Mouse (Mus musculus): ENCODE data around the gene Galm.
"Not testable (repeated sequence)": the region's sequence is repeated elsewhere in the genome, so short reads cannot be mapped to it uniquely, and the experiment has no call there.

The Galm gene

GRCm38 (mm10) chr17:80165741-80166140 lies 38.5 kb downstream of the Galm start:
- peak; percentile 78 to 84 for DNase-seq (ENCODE audit: low spot score in 2 of 2)

DNA sequence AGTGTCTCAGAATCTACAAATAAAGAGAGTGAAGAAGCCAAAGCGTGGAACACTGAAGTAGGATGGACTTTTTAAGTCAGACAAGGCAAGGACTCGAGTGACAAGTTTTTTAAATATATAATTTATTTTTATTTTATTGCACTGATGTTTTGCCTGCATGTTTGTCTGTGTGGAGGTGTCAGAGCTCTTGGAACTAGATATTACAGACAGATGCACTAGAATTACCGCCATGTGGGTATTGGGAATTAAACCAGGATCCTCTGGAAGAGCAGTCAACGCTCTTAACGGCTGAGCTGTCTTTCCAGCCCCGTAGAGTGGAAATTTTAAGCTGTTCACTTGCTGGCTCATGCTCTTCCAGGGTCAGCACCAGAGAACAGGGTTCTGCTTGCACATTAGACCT lies 39.1 kb downstream of the Galm start:
- DNase-seq (ENCODE audit: low spot score in 2 of 2): peak in 1 of 2 experiments; percentile 40

DNA sequence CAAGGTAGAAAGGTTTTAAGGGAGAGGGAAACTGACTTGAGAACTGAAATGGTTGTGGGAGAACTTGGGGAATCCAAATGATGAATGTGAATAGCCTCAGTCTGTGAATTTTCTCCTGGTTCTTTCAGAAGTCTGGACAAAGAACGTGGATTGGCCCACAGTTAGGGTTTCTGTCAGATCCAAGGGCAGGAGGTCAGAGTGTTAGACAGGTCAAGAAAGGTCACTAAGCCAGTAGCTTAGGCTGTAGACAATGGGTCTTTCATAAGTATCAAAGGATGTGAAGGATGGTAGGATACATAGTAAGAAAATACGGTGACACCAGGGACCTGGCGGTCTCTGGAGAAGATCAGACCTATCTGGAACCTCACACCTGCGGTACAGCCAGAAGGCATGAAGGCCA lies 40.2 kb downstream of the Galm start:
- no peak for DNase-seq (ENCODE audit: low spot score in 2 of 2)

- DNase-seq (ENCODE audit: low spot score in 2 of 2): peak; percentile 28 to 58
Measured at GRCm38 (mm10) chr17:80167851-80168251, 40.6 kb downstream of the Galm start.

DNA sequence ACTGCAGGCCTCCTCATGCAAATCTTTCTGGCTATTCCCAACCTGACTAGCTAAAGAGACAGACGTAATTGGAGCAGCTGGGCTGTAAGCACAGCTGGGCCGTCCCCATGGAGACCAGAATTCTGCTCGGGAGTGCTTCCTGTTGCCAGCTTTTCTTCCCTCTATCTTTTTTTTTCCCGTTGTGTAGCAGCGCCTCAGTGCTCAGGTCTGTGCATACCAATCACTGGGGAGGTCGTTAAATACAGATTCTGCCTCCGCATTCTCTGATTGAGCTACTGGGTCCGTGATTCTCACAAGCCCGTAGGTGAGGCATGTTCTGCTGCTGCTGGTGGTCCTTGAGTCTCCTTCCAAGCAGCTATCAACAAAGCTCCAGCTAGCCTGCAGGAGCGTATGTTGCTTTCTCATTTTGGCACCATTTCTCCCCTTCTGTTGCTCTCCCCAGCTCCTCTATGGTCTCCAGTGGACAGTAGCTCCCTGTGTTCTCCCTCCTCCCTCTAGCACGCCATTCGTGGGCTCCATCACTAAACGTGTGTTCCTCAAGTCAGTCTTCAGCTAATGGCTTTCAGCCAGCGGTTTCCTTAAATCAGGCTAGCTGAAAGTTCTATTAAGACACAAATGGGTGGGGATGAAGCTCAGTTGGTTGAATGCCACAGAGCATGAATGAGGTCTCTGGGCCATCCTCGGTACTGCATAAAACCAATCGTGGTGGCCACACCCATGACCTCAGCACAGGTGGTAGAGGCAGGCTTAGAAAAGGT lies 41.3 kb downstream of the Galm start:
- DNase-seq (ENCODE audit: low spot score in 2 of 2): peak; percentile 71 to 74

- no peak for DNase-seq (ENCODE audit: low spot score in 2 of 2)
Measured at GRCm38 (mm10) chr17:80169792-80170191, 42.5 kb downstream of the Galm start.

GRCm38 (mm10) chr17:80170951-80171350 lies 43.7 kb downstream of the Galm start:
- no peak for DNase-seq (ENCODE audit: low spot score in 2 of 2)

- DNase-seq (ENCODE audit: low spot score in 2 of 2): no peak
Measured at GRCm38 (mm10) chr17:80171948-80172347, 44.7 kb downstream of the Galm start.

DNA sequence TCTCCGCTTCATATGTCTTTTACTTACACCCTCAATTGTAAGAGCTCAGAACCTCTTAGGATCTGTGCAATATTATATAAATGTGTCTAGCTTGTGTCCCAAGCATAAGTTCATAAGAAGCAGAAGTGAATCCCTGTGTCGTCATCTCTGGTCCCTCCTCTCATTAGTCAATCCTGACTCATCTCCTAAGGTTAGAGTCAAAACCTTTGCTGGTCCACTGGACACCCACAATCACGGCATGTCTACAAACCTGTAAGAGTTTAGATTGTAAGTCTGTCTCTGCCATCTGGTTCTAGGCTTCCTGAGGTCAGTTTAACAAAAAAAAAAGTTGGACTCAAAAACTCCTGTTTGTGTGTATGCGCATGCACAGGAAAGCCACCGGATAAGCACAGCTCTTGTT lies 45.5 kb downstream of the Galm start:
- DNase-seq (ENCODE audit: low spot score in 2 of 2): no peak

- no peak for DNase-seq (ENCODE audit: low spot score in 2 of 2)
Measured at GRCm38 (mm10) chr17:80173708-80174107, 46.4 kb downstream of the Galm start.

DNA sequence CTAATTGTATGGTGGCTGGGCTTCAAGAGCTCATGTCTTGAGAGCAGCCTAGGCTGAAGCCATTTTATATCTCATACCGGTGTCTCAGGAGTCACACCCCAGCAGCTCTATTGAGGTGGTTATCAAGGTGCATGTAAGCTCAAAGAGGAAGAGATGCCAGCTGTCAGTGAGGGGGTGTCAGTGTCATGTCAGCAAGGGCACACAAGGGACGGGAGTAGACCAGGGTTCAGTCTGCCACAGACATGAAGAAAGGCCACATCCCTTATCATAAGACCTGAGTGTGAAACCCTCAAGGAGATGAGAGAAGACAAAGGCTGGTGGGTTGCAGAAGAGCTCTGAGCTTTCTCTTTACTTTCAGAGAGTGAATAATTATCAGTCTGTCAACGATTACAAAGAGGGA lies 46.9 kb downstream of the Galm start:
- DNase-seq (ENCODE audit: low spot score in 2 of 2): no peak

DNA sequence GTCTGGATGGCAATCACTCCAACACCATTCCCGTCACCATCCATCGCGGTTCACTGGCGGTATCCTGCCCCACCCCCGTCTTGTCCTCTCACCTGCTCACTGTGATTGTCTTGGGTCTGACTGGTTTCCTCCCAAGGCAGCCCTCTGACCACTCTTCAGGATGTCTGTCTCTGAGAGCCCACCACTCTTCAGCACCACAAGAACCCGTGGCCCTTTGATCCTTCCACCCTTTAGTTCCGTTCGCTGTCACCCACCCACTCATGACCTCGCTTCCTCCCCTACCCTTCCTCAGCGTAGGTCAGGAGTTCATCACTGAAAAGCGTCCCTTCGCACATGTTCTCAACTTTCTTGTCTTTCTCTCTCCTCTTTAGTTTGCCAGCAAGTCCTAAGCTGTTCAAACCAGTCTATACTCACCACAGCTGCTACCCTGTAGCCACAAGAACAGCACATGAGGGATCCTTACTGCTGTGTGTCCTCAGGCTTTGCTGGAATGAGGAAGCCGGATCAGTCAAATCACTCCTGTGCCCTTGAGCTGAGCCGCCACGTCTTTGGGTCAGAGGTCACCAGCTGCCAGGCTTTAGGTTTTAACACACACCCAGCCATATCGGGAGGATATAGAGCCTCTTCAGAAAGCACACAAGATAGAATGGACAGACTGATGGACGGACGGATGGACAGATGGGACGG lies 47.6 kb downstream of the Galm start:
- DNase-seq (ENCODE audit: low spot score in 2 of 2): no peak

GRCm38 (mm10) chr17:80175386-80175739 lies 48.1 kb downstream of the Galm start:
- no peak for DNase-seq (ENCODE audit: low spot score in 2 of 2)

DNA sequence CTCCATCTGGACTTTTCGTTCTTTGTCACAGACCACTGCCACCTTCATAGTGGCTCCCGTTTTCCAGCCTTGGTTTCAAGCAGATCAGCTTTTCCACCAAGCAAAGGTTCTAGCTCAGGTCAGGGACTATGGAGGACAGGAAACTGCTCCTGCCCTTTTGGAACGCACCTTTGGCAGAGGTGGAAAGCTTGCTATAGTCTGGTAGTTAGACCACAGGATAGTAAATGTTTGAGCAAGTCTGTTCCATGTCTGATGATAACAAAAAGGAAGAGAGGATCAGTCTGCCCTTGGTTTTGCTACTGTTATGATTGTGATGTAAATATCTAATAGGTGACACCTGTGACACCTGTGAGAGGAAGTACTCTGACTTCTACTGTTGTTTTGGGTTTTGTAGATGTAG lies 48.7 kb downstream of the Galm start:
- DNase-seq (ENCODE audit: low spot score in 2 of 2): no peak

GRCm38 (mm10) chr17:80178846-80179245 lies 51.6 kb downstream of the Galm start:
- DNase-seq (ENCODE audit: low spot score in 2 of 2): not testable (repeated sequence)

- DNase-seq (ENCODE audit: low spot score in 2 of 2): peak; percentile 52 to 71
Measured at GRCm38 (mm10) chr17:80179959-80180358, 52.7 kb downstream of the Galm start.

GRCm38 (mm10) chr17:80180468-80180867 lies 53.2 kb downstream of the Galm start:
- DNase-seq (ENCODE audit: low spot score in 2 of 2): no peak

GRCm38 (mm10) chr17:80183615-80184014 lies 56.3 kb downstream of the Galm start:
- DNase-seq (ENCODE audit: low spot score in 2 of 2): no peak

GRCm38 (mm10) chr17:80193075-80193474 lies 65.8 kb downstream of the Galm start:
- DNase-seq (ENCODE audit: low spot score in 2 of 2): no peak

DNA sequence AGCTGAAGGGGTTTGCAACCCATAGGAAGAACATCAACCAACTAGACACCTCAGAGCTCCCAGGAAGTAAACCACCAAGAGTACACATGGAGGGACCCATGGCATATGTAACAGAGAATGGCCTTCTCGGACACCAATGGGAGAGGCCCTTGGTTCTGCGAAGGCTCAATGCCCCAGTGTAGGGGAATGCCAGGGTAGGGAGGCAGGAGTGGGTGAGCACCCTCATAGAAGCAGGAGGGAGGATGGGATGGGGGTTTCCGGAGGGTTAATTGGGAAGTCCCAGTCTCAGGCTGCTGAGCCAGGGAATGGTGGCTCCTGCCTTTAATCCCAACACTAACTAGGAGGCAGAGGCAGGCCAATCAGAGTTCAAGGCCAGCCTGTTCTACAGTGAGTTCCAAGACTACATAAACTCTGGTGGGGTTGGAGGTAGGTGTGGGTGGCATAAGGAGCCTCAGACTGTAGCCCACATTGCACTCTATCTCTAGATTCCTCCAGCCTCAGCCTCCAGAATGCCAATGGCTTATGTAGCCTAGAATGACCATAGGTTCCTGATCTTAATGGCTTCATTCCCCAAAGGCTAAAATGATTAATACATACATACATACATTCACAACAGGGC lies 72.0 kb downstream of the Galm start:
- no peak for DNase-seq (ENCODE audit: low spot score in 2 of 2)

GRCm38 (mm10) chr17:80205657-80206056 lies 78.4 kb downstream of the Galm start:
- DNase-seq (ENCODE audit: low spot score in 2 of 2): no peak

DNA sequence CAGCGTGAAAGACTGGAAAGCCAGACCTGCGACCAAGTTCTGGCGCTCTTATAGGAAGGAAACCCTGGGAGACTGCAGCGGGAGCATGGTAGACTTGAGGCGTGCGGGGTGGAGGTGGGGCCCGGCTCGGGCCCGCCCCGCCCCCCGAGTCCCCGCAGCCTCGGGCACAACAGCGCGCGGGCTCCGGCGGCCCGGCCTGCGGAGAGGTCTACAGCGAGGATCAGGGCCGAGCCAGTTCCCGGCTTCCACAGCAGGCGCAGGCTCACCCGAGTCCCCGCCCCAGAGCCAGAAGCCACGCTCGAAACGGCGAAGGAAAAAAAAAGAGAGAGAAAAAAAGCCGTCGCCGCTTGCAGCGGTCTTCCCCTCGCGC lies 79.0 kb downstream of the Galm start:
- DNase-seq (ENCODE audit: low spot score in 2 of 2): no peak
